ENCODE assay signal across 20 mouse cellular contexts in the genomic region with DNA sequence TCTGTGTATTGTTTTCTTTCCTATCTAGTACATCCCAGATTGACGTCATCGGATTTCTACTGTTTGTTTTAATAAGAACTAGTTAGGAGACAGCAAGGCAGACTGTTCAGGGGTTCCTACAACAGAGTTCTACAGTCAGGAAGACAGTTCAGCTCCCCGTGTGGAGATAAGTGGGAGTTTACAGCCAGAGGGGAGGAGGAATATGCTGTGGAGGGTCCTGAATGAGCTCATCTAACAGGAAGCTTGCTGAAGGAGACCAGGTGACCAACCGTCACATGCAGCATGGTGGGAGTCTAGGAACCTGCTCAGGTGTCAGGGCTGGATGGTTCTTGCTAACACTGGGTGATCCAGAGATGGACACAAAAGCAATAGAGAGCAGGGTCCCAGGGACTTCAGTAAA.
DNase-seq lines count a peak whose midpoint lies in the region; ATAC-seq and TF ChIP-seq lines count a peak whose summit lies in the region.
"Had no signal": no experiment of that assay in that cellular context is flagged by ENCODE, and none has a peak within 500 bp of the region (broad histone marks: within the 10 kb centered on the region; RNA-seq: fewer than 3 reads in every experiment).

No protein-coding gene starts in this region.

- no peak for TF ChIP-seq POLR2A in heart, adult 2 months (IDR thresholded peaks at IDR 0.05; ENCODE audit: insufficient read depth, low read depth, low read length)

- peaks cover 56% of the 10 kb centered on the region for H3K4me1 ChIP-seq in heart, embryonic 12.5 days (replicated peaks)
- peaks cover 17% of the 10 kb centered on the region for H3K4me1 ChIP-seq in heart, adult 2 months (ENCODE audit: control insufficient read depth, insufficient read depth, low read length)
- H3K4me1 ChIP-seq in kidney, embryonic 14.5 days (ENCODE audit: control insufficient read depth, insufficient read depth, low read length) = peaks cover 21% of the 10 kb centered on the region
- H3K4me1 ChIP-seq in lung, embryonic 14.5 days (ENCODE audit: insufficient read depth) = no peaks in the 10 kb centered on the region
- H3K4me1 ChIP-seq in stomach, postnatal 0 days (replicated peaks; ENCODE audit: control insufficient read depth, insufficient read depth) = 0 out of 2 replicates have a peak, but pooled peaks cover 2% of the 10 kb centered on the region

- H3K36me3 ChIP-seq in heart, embryonic 12.5 days = peaks cover 9% of the 10 kb centered on the region
- peaks cover 31% of the 10 kb centered on the region for H3K36me3 ChIP-seq in heart, adult 2 months (ENCODE audit: control insufficient read depth, insufficient read depth, low read length)
- H3K36me3 ChIP-seq in kidney, embryonic 14.5 days (ENCODE audit: control insufficient read depth, insufficient read depth, low read length) = peaks cover 12% of the 10 kb centered on the region
- H3K36me3 ChIP-seq in lung, embryonic 14.5 days (ENCODE audit: insufficient read depth) = peaks cover 8% of the 10 kb centered on the region
- no peaks in the 10 kb centered on the region for H3K36me3 ChIP-seq in stomach, postnatal 0 days (ENCODE audit: control insufficient read depth, insufficient read depth, low read length)

- no peaks in the 10 kb centered on the region for H3K9me3 ChIP-seq in heart, embryonic 12.5 days (replicated peaks)
- no peaks in the 10 kb centered on the region for H3K9me3 ChIP-seq in kidney, embryonic 14.5 days (ENCODE audit: control insufficient read depth, low read length)
- H3K9me3 ChIP-seq in lung, embryonic 14.5 days (ENCODE audit: low read depth, low read length) = no peaks in the 10 kb centered on the region
- H3K9me3 ChIP-seq in stomach, postnatal 0 days (ENCODE audit: control insufficient read depth, low read length) = no peaks in the 10 kb centered on the region
- H3K9me3 ChIP-seq: forebrain, embryonic 13.5 days had no signal

- no peak overlapping the region for H3K4me3 ChIP-seq in heart, embryonic 12.5 days
- no peak overlapping the region for H3K4me3 ChIP-seq in heart, adult 2 months
- H3K4me3 ChIP-seq in kidney, embryonic 14.5 days (ENCODE audit: low read length) = no peak overlapping the region
- H3K4me3 ChIP-seq in lung, embryonic 14.5 days (ENCODE audit: low read depth, low read length) = no peak overlapping the region
- H3K4me3 ChIP-seq in stomach, postnatal 0 days (ENCODE audit: low read depth, low read length) = no peak overlapping the region
- H3K4me3 ChIP-seq: forebrain, embryonic 13.5 days; left cerebral cortex, adult 2 months had no signal

- TF ChIP-seq CTCF in heart, adult 2 months (IDR thresholded peaks at IDR 0.05) = no peak
- TF ChIP-seq CTCF in lung, embryonic 14.5 days (IDR thresholded peaks at IDR 0.05; ENCODE audit: low read depth) = no peak
- TF ChIP-seq CTCF in stomach, postnatal 0 days (IDR thresholded peaks at IDR 0.05; ENCODE audit: low read depth) = 0 out of 2 replicates have a peak, but pooled peaks have one; percentile 5

- peaks cover 2% of the 10 kb centered on the region for H3K79me2 ChIP-seq in heart, adult 2 months (replicated peaks; ENCODE audit: control insufficient read depth, insufficient read depth, low read length)

- no peak overlapping the region for H3K9ac ChIP-seq in heart, embryonic 12.5 days
- H3K9ac ChIP-seq in heart, adult 2 months (ENCODE audit: low read depth, low read length) = no peak overlapping the region
- no peak overlapping the region for H3K9ac ChIP-seq in kidney, embryonic 14.5 days (ENCODE audit: low read depth, low read length)
- no peak overlapping the region for H3K9ac ChIP-seq in lung, embryonic 14.5 days
- H3K9ac ChIP-seq in stomach, postnatal 0 days (ENCODE audit: low read length) = no peak overlapping the region
- H3K9ac ChIP-seq: forebrain, embryonic 13.5 days; liver, embryonic 14.5 days had no signal

- 43% methylated on average over 4 of the region's 4 CpGs for WGBS in heart, embryonic 12.5 days
- WGBS in heart, adult 2 months = 57% methylated on average over 4 of the region's 4 CpGs
- WGBS in kidney, embryonic 14.5 days = 36% methylated on average over 4 of the region's 4 CpGs
- 31% methylated on average over 4 of the region's 4 CpGs for WGBS in lung, embryonic 14.5 days
- WGBS in stomach, postnatal 0 days = 51% methylated on average over 4 of the region's 4 CpGs

- ATAC-seq in heart, embryonic 12.5 days (ENCODE audit: insufficient number of reproducible peaks, low FRiP score) = no peak
- peak; percentile 36; the same call in 1 of the 2 replicates for ATAC-seq in kidney, embryonic 14.5 days (ENCODE audit: low FRiP score, low TSS enrichment)
- ATAC-seq in lung, embryonic 14.5 days (ENCODE audit: insufficient read depth) = peak; percentile 45; the same call in 1 of the 2 replicates
- ATAC-seq in stomach, postnatal 0 days (ENCODE audit: low FRiP score, low TSS enrichment) = no peak
- ATAC-seq: forebrain, embryonic 13.5 days had no signal

- no peak for DNase-seq in heart, adult 2 months
- no peak for DNase-seq in kidney, postnatal 14 days
- no peak for DNase-seq in lung, embryonic 14.5 days
- DNase-seq in lung, postnatal 36 days = no peak
- no peak for DNase-seq in stomach, postnatal 0 days (ENCODE audit: low spot score)
- DNase-seq: adrenal gland, postnatal 36 days; B cell, adult 2 months; cerebellum, adult 11-12 months; cerebellum, postnatal 25 days; embryo, embryonic 11 days; gastrocnemius, postnatal 25 days; kidney, postnatal 25 days; left cerebral cortex, postnatal 4 days; lung, postnatal 10 days; retina, postnatal 1 day had no signal

- intact Hi-C loops in heart, adult 2 months (cut with DNase I) = loop anchor here (5.0 kb wide), 1 partner anchor 65 kb away; no protein-coding TSS in a partner anchor

- no peak for TF ChIP-seq EP300 in heart, adult 2 months (IDR thresholded peaks at IDR 0.05; ENCODE audit: insufficient read depth, low read depth, low read length)
- TF ChIP-seq EP300 in stomach, postnatal 0 days (optimal IDR thresholded peaks at IDR 0.05) = no peak

- no peaks in the 10 kb centered on the region for H3K27me3 ChIP-seq in heart, embryonic 12.5 days (replicated peaks)
- H3K27me3 ChIP-seq in heart, adult 2 months (ENCODE audit: control insufficient read depth, insufficient read depth, low read length) = no peaks in the 10 kb centered on the region
- no peaks in the 10 kb centered on the region for H3K27me3 ChIP-seq in kidney, embryonic 14.5 days (ENCODE audit: control insufficient read depth, insufficient read depth, low read length)
- H3K27me3 ChIP-seq in lung, embryonic 14.5 days (ENCODE audit: insufficient read depth, low read length) = no peaks in the 10 kb centered on the region
- no peaks in the 10 kb centered on the region for H3K27me3 ChIP-seq in stomach, postnatal 0 days (ENCODE audit: control insufficient read depth, insufficient read depth, low read length)
- H3K27me3 ChIP-seq: forebrain, embryonic 13.5 days had no signal

- 0 out of 2 replicates have a peak overlapping the region, but pooled peaks have one; percentile 12 for H3K27ac ChIP-seq in heart, embryonic 12.5 days (ENCODE audit: poor library complexity, severe bottlenecking)
- H3K27ac ChIP-seq in heart, adult 2 months = no peak overlapping the region
- H3K27ac ChIP-seq in kidney, embryonic 14.5 days (ENCODE audit: low read depth, low read length) = no peak overlapping the region
- no peak overlapping the region for H3K27ac ChIP-seq in lung, embryonic 14.5 days (ENCODE audit: low read depth)
- no peak overlapping the region for H3K27ac ChIP-seq in stomach, postnatal 0 days (replicated peaks)
- H3K27ac ChIP-seq: forebrain, embryonic 13.5 days; left cerebral cortex, adult 2 months; liver, embryonic 14.5 days had no signal

- H3K4me2 ChIP-seq in heart, embryonic 12.5 days = no peak overlapping the region
- H3K4me2 ChIP-seq in kidney, embryonic 14.5 days (replicated peaks; ENCODE audit: low read depth, low read length) = no peak overlapping the region
- H3K4me2 ChIP-seq in lung, embryonic 14.5 days = no peak overlapping the region
- H3K4me2 ChIP-seq in stomach, postnatal 0 days (replicated peaks; ENCODE audit: low read depth) = no peak overlapping the region
- H3K4me2 ChIP-seq: forebrain, embryonic 13.5 days had no signal

Comparison
In these comparisons a context has a peak if more than half of its experiments do, and no peak if none do; other contexts are left out.
1. ATAC-seq: peak in kidney, embryonic 14.5 days (single experiment) and lung, embryonic 14.5 days (single experiment); none in heart, embryonic 12.5 days (single experiment) and stomach, postnatal 0 days (single experiment).